Mouse (Mus musculus): ENCODE data around the gene Atg9b. TPM values are rescaled to one million over a fixed set of nuclear protein-coding genes. Genes with fewer than 3 reads are reported as not detected.

Atg9b gene
- polyA plus RNA-seq, 1 experiment from 2014 or later, result 0.75 TPM

DNA sequence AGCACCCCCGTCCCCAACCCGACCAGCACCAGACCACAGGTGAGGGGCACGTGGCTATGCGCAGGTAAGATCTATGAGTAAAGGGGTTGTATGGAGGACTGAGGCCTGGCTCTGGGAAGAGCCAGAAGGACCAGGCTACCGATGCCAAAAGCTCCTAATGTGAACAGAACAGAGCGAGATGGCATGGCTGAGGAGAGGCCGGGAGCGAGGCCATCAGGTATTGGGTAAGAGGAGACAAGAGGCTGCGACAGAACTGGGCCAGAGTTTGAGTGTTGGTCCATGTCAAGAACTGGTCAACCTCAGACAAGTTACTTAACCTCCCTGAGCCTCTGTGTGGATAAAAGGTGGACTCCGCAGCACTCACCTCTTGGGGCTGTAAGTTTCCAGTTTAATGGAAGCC is 27.0 kb downstream of the Atg9b start:
- Histone ChIP-seq H3K9ac (ENCODE audit: low read depth, low read length) (peak overlapping the region; percentile 19; the same call in 1 of the 2 replicates), H3K4me1 (ENCODE audit: control insufficient read depth, insufficient read depth, low read length) (no peaks in the 10 kb centered on the region), H3K27me3 (replicated peaks; ENCODE audit: control insufficient read depth, insufficient read depth, low read length) (no peaks in the 10 kb centered on the region), H3K36me3 (ENCODE audit: control insufficient read depth, insufficient read depth, low read length) (no peaks in the 10 kb centered on the region), H3K27ac (replicated peaks; ENCODE audit: low read depth, low read length) (no peak overlapping the region), H3K4me2 (ENCODE audit: low read depth, low read length) (peak overlapping the region; percentile 23; the same call in 1 of the 2 replicates), H3K9me3 (ENCODE audit: control insufficient read depth, low read length) (no peaks in the 10 kb centered on the region), H3K4me3 (ENCODE audit: low read depth, low read length) (peak overlapping the region; percentile 5; the same call in 1 of the 2 replicates)
- no peak for ATAC-seq (ENCODE audit: low read depth)
- DNase-seq (ENCODE audit: low spot score), result no peak
- 87% methylated on average over 10 of the region's 10 CpGs for WGBS

DNA sequence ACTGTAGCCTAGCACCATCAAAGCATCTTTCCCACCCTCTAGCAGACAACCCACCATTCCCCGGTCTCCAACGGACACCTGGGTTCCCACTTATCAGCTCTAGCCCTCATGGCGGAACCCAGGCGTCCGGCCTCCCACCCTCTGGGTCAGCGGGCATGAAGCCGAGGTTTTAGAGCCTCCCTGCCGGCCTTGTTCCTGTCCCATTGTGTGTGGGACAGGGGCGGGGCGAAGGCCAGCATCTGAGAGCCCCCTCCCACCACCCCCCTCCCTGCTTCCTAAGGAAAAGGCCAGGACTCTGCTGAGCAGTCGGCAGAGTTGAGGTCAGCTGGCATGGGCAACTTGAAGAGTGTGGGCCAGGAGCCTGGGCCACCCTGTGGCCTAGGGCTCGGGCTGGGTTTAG is 27.4 kb downstream of the Atg9b start, which contains the start of gene Nos3:
Gene Nos3 (plus strand): TSS at position 303 of the 400 bp plus-strand sequence.
- WGBS, result 50% methylated on average over 12 of the region's 12 CpGs
- peak within 1 kb of the TSS; percentile 5; the same call in 1 of the 2 replicates for H3K4me3 ChIP-seq (ENCODE audit: low read depth, low read length)
- no peak within 1 kb of the TSS; the same call in 1 of the 2 replicates for H3K27ac ChIP-seq (replicated peaks; ENCODE audit: low read depth, low read length)
- no peaks in the 10 kb centered on the region for H3K27me3 ChIP-seq (replicated peaks; ENCODE audit: control insufficient read depth, insufficient read depth, low read length)
- no peaks in the 10 kb centered on the region for H3K36me3 ChIP-seq (ENCODE audit: control insufficient read depth, insufficient read depth, low read length)
- ATAC-seq (ENCODE audit: low read depth) (no peak), DNase-seq (ENCODE audit: low spot score) (no peak)
- no peaks in the 10 kb centered on the region for H3K9me3 ChIP-seq (ENCODE audit: control insufficient read depth, low read length)
- H3K9ac ChIP-seq (ENCODE audit: low read depth, low read length), result peak within 1 kb of the TSS; percentile 19; the same call in 1 of the 2 replicates
- H3K4me2 ChIP-seq (ENCODE audit: low read depth, low read length), result peak within 1 kb of the TSS; percentile 23; the same call in 1 of the 2 replicates
- no peaks in the 10 kb centered on the region for H3K4me1 ChIP-seq (ENCODE audit: control insufficient read depth, insufficient read depth, low read length)

- no peak overlapping the region; the same call in 1 of the 2 replicates for H3K27ac ChIP-seq (replicated peaks; ENCODE audit: low read depth, low read length)
These were observed 27.9 kb downstream of the Atg9b start for GRCm38 (mm10) chr5:24364061-24364460.

DNA sequence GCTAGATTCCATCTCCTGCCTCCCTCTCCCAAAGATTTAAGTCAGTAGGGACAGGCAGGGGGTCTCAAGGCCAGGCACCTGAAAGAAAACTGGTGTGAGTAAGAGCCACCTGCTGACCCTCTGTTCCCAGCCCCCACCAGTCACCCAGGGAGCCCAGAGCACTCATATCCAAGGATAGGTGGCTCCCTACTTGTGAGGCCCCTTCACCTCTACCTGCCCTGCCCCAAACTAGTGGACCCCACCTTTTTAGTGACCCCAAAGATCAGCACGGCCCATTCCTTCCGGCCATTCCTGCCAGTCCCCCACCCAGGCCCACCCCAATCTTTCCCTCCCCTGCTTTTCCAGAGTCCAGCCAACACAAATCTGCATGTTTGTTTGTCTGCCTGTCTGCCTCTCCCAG is 28.5 kb downstream of the Atg9b start:
- Histone ChIP-seq H3K36me3 (ENCODE audit: control insufficient read depth, insufficient read depth, low read length) (no peaks in the 10 kb centered on the region), H3K9ac (ENCODE audit: low read depth, low read length) (no peak overlapping the region), H3K4me3 (ENCODE audit: low read depth, low read length) (no peak overlapping the region), H3K27ac (replicated peaks; ENCODE audit: low read depth, low read length) (no peak overlapping the region), H3K9me3 (ENCODE audit: control insufficient read depth, low read length) (no peaks in the 10 kb centered on the region), H3K4me2 (ENCODE audit: low read depth, low read length) (no peak overlapping the region), H3K4me1 (ENCODE audit: control insufficient read depth, insufficient read depth, low read length) (no peaks in the 10 kb centered on the region), H3K27me3 (replicated peaks; ENCODE audit: control insufficient read depth, insufficient read depth, low read length) (no peaks in the 10 kb centered on the region)
- no peak for DNase-seq (ENCODE audit: low spot score)
- 84% methylated on average over 2 of the region's 2 CpGs for WGBS
- no peak for ATAC-seq (ENCODE audit: low read depth)

More at GRCm38 (mm10) chr5:24364061-24364460, 27.9 kb downstream of the Atg9b start:
- no peak overlapping the region for H3K4me3 ChIP-seq (ENCODE audit: low read depth, low read length)
- no peak overlapping the region for H3K4me2 ChIP-seq (ENCODE audit: low read depth, low read length)
- no peaks in the 10 kb centered on the region for H3K36me3 ChIP-seq (ENCODE audit: control insufficient read depth, insufficient read depth, low read length)
- H3K4me1 ChIP-seq (ENCODE audit: control insufficient read depth, insufficient read depth, low read length), result no peaks in the 10 kb centered on the region
- no peak for DNase-seq (ENCODE audit: low spot score)
- no peaks in the 10 kb centered on the region for H3K27me3 ChIP-seq (replicated peaks; ENCODE audit: control insufficient read depth, insufficient read depth, low read length)
- 53% methylated on average over 3 of the region's 3 CpGs for WGBS
- no peaks in the 10 kb centered on the region for H3K9me3 ChIP-seq (ENCODE audit: control insufficient read depth, low read length)
- no peak overlapping the region for H3K9ac ChIP-seq (ENCODE audit: low read depth, low read length)
- ATAC-seq (ENCODE audit: low read depth), result no peak

GRCm38 (mm10) chr5:24360792-24361454 is 31.0 kb downstream of the Atg9b start:
- no peaks in the 10 kb centered on the region for H3K9me3 ChIP-seq (ENCODE audit: control insufficient read depth, low read length)
- no peaks in the 10 kb centered on the region for H3K36me3 ChIP-seq (ENCODE audit: control insufficient read depth, insufficient read depth, low read length)
- H3K27me3 ChIP-seq (replicated peaks; ENCODE audit: control insufficient read depth, insufficient read depth, low read length), result no peaks in the 10 kb centered on the region
- no peak overlapping the region for H3K4me3 ChIP-seq (ENCODE audit: low read depth, low read length)
- H3K4me1 ChIP-seq (ENCODE audit: control insufficient read depth, insufficient read depth, low read length), result no peaks in the 10 kb centered on the region
- WGBS, result 2% methylated on average over 7 of the region's 7 CpGs
- DNase-seq (ENCODE audit: low spot score) (peak; percentile 64), ATAC-seq (ENCODE audit: low read depth) (peak; percentile 35)
- no peak overlapping the region for H3K4me2 ChIP-seq (ENCODE audit: low read depth, low read length)
- no peak overlapping the region for H3K9ac ChIP-seq (ENCODE audit: low read depth, low read length)
- H3K27ac ChIP-seq (replicated peaks; ENCODE audit: low read depth, low read length), result no peak overlapping the region

- H3K9me3 ChIP-seq (ENCODE audit: control insufficient read depth, low read length), result no peaks in the 10 kb centered on the region
- H3K4me1 ChIP-seq (ENCODE audit: control insufficient read depth, insufficient read depth, low read length), result 0 out of 2 replicates have a peak, but pooled peaks cover under 1% of the 10 kb centered on the region
- H3K27ac ChIP-seq (replicated peaks; ENCODE audit: low read depth, low read length), result no peak overlapping the region
- 16% methylated on average over 7 of the region's 7 CpGs for WGBS
- peak; percentile 48 for ATAC-seq (ENCODE audit: low read depth)
- H3K4me2 ChIP-seq (ENCODE audit: low read depth, low read length), result no peak overlapping the region
- H3K4me3 ChIP-seq (ENCODE audit: low read depth, low read length), result no peak overlapping the region
- H3K27me3 ChIP-seq (replicated peaks; ENCODE audit: control insufficient read depth, insufficient read depth, low read length), result peaks cover 14% of the 10 kb centered on the region
- no peak overlapping the region for H3K9ac ChIP-seq (ENCODE audit: low read depth, low read length)
- DNase-seq (ENCODE audit: low spot score), result peak; percentile 96
- no peaks in the 10 kb centered on the region for H3K36me3 ChIP-seq (ENCODE audit: control insufficient read depth, insufficient read depth, low read length)
These were observed 34.5 kb downstream of the Atg9b start for GRCm38 (mm10) chr5:24357461-24357860.

DNA sequence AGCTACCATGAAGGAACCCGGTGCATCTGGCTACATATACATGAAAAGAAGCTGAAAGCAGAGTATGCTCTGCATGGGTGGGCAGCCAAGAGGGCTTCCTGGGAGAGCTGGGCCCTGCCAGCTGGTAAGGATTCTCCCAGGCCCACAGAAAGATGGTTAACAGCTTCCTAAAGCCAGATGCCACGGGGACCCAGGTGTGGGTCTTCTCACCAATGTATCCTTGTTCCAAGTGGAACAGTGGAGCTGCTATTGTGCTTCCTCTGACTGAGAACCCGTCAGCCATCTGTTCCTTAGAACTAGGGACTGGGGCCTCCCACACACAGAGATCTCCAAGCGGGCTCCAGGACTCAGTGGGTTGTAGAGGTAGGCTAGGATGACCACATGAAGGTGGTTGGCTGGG is 35.2 kb downstream of the Atg9b start:
- DNase-seq (ENCODE audit: low spot score) (no peak), ATAC-seq (ENCODE audit: low read depth) (no peak)
- Histone ChIP-seq H3K9me3 (ENCODE audit: control insufficient read depth, low read length) (no peaks in the 10 kb centered on the region), H3K36me3 (ENCODE audit: control insufficient read depth, insufficient read depth, low read length) (no peaks in the 10 kb centered on the region), H3K27ac (replicated peaks; ENCODE audit: low read depth, low read length) (no peak overlapping the region), H3K4me3 (ENCODE audit: low read depth, low read length) (no peak overlapping the region), H3K9ac (ENCODE audit: low read depth, low read length) (no peak overlapping the region), H3K4me2 (ENCODE audit: low read depth, low read length) (no peak overlapping the region), H3K27me3 (replicated peaks; ENCODE audit: control insufficient read depth, insufficient read depth, low read length) (peaks cover 16% of the 10 kb centered on the region), H3K4me1 (ENCODE audit: control insufficient read depth, insufficient read depth, low read length) (0 out of 2 replicates have a peak, but pooled peaks cover 5% of the 10 kb centered on the region)
- WGBS, result 55% methylated on average over 4 of the region's 4 CpGs

- ATAC-seq (ENCODE audit: low read depth), result no peak
These were observed 38.6 kb downstream of the Atg9b start for GRCm38 (mm10) chr5:24353327-24353726.

More at GRCm38 (mm10) chr5:24353327-24353726, 38.6 kb downstream of the Atg9b start:
- Histone ChIP-seq H3K27ac (replicated peaks; ENCODE audit: low read depth, low read length) (no peak overlapping the region), H3K27me3 (replicated peaks; ENCODE audit: control insufficient read depth, insufficient read depth, low read length) (peaks cover 44% of the 10 kb centered on the region), H3K36me3 (ENCODE audit: control insufficient read depth, insufficient read depth, low read length) (no peaks in the 10 kb centered on the region), H3K4me3 (ENCODE audit: low read depth, low read length) (no peak overlapping the region), H3K4me1 (ENCODE audit: control insufficient read depth, insufficient read depth, low read length) (peaks cover 17% of the 10 kb centered on the region), H3K4me2 (ENCODE audit: low read depth, low read length) (no peak overlapping the region; the same call in 1 of the 2 replicates), H3K9me3 (ENCODE audit: control insufficient read depth, low read length) (no peaks in the 10 kb centered on the region), H3K9ac (ENCODE audit: low read depth, low read length) (no peak overlapping the region)
- DNase-seq (ENCODE audit: low spot score), result no peak
- WGBS, result 22% methylated on average over 4 of the region's 4 CpGs
